Mouse (Mus musculus): ENCODE data around the gene Cenpl. TPM values are rescaled to one million over a fixed set of nuclear protein-coding genes. Genes with fewer than 3 reads are reported as not detected.

Gene Cenpl
- polyA plus RNA-seq, 1 experiment from 2014 or later, result 10.4 TPM

GRCm38 (mm10) chr1:161039741-161040425, 30.6 kb upstream of the Cenpl start:
- peaks cover 19% of the 10 kb centered on the region for H3K4me1 ChIP-seq (ENCODE audit: control insufficient read depth, insufficient read depth, low read depth, low read length)
- H3K9ac ChIP-seq (ENCODE audit: low read depth, low read length), result no peak overlapping the region
- ATAC-seq, result peak; percentile 43
- H3K36me3 ChIP-seq (ENCODE audit: control insufficient read depth, insufficient read depth, low read length), result peaks cover 27% of the 10 kb centered on the region
- H3K27me3 ChIP-seq (replicated peaks; ENCODE audit: control insufficient read depth, insufficient read depth, low read length), result no peaks in the 10 kb centered on the region
- no peak overlapping the region for H3K4me2 ChIP-seq (ENCODE audit: low read length)
- WGBS, result 15% methylated on average over 3 of the region's 3 CpGs
- no peak overlapping the region for H3K4me3 ChIP-seq (ENCODE audit: low read length)
- H3K9me3 ChIP-seq (ENCODE audit: control insufficient read depth, low read length), result no peaks in the 10 kb centered on the region
- peak overlapping the region; percentile 32 for H3K27ac ChIP-seq (ENCODE audit: low read depth, low read length)

GRCm38 (mm10) chr1:161040426-161040770, 30.1 kb upstream of the Cenpl start:
- Histone ChIP-seq H3K9ac (ENCODE audit: low read depth, low read length) (no peak overlapping the region), H3K27ac (ENCODE audit: low read depth, low read length) (peak overlapping the region; percentile 32), H3K36me3 (ENCODE audit: control insufficient read depth, insufficient read depth, low read length) (peaks cover 28% of the 10 kb centered on the region), H3K27me3 (replicated peaks; ENCODE audit: control insufficient read depth, insufficient read depth, low read length) (no peaks in the 10 kb centered on the region), H3K9me3 (ENCODE audit: control insufficient read depth, low read length) (no peaks in the 10 kb centered on the region), H3K4me1 (ENCODE audit: control insufficient read depth, insufficient read depth, low read depth, low read length) (peaks cover 19% of the 10 kb centered on the region), H3K4me2 (ENCODE audit: low read length) (no peak overlapping the region), H3K4me3 (ENCODE audit: low read length) (no peak overlapping the region)
- 70% methylated on average over 1 of the region's 1 CpGs for WGBS
- ATAC-seq, result no peak

GRCm38 (mm10) chr1:161040855-161041254, 29.7 kb upstream of the Cenpl start:
- peaks cover 28% of the 10 kb centered on the region for H3K36me3 ChIP-seq (ENCODE audit: control insufficient read depth, insufficient read depth, low read length)
- H3K4me1 ChIP-seq (ENCODE audit: control insufficient read depth, insufficient read depth, low read depth, low read length), result peaks cover 19% of the 10 kb centered on the region
- no peak overlapping the region for H3K4me2 ChIP-seq (ENCODE audit: low read length)
- H3K27ac ChIP-seq (ENCODE audit: low read depth, low read length), result no peak overlapping the region
- no peak for ATAC-seq
- H3K9ac ChIP-seq (ENCODE audit: low read depth, low read length), result no peak overlapping the region
- no peak overlapping the region for H3K4me3 ChIP-seq (ENCODE audit: low read length)
- H3K9me3 ChIP-seq (ENCODE audit: control insufficient read depth, low read length), result no peaks in the 10 kb centered on the region
- H3K27me3 ChIP-seq (replicated peaks; ENCODE audit: control insufficient read depth, insufficient read depth, low read length), result no peaks in the 10 kb centered on the region

GRCm38 (mm10) chr1:161041261-161042020, 29.1 kb upstream of the Cenpl start:
- no peak overlapping the region for H3K4me2 ChIP-seq (ENCODE audit: low read length)
- H3K9ac ChIP-seq (ENCODE audit: low read depth, low read length), result no peak overlapping the region
- no peak overlapping the region for H3K27ac ChIP-seq (ENCODE audit: low read depth, low read length)
- H3K9me3 ChIP-seq (ENCODE audit: control insufficient read depth, low read length), result no peaks in the 10 kb centered on the region
- no peak overlapping the region for H3K4me3 ChIP-seq (ENCODE audit: low read length)
- H3K36me3 ChIP-seq (ENCODE audit: control insufficient read depth, insufficient read depth, low read length), result peaks cover 31% of the 10 kb centered on the region
- peaks cover 19% of the 10 kb centered on the region for H3K4me1 ChIP-seq (ENCODE audit: control insufficient read depth, insufficient read depth, low read depth, low read length)
- 94% methylated on average over 7 of the region's 7 CpGs for WGBS
- H3K27me3 ChIP-seq (replicated peaks; ENCODE audit: control insufficient read depth, insufficient read depth, low read length), result no peaks in the 10 kb centered on the region
- ATAC-seq, result no peak

- H3K36me3 ChIP-seq (ENCODE audit: control insufficient read depth, insufficient read depth, low read length), result peaks cover 14% of the 10 kb centered on the region
- WGBS, result 93% methylated on average over 3 of the region's 3 CpGs
- no peak for ATAC-seq
Observed at GRCm38 (mm10) chr1:161046972-161047371, 23.5 kb upstream of the Cenpl start.

GRCm38 (mm10) chr1:161057164-161057563, 13.3 kb upstream of the Cenpl start:
- Histone ChIP-seq H3K4me3 (ENCODE audit: low read length) (no peak overlapping the region), H3K4me1 (ENCODE audit: control insufficient read depth, insufficient read depth, low read depth, low read length) (no peaks in the 10 kb centered on the region), H3K4me2 (ENCODE audit: low read length) (no peak overlapping the region), H3K27ac (ENCODE audit: low read depth, low read length) (no peak overlapping the region), H3K36me3 (ENCODE audit: control insufficient read depth, insufficient read depth, low read length) (peaks cover 5% of the 10 kb centered on the region; the same call in 1 of the 2 replicates), H3K9ac (ENCODE audit: low read depth, low read length) (no peak overlapping the region), H3K9me3 (ENCODE audit: control insufficient read depth, low read length) (no peaks in the 10 kb centered on the region), H3K27me3 (replicated peaks; ENCODE audit: control insufficient read depth, insufficient read depth, low read length) (no peaks in the 10 kb centered on the region)
- ATAC-seq, result no peak
- 98% methylated on average over 1 of the region's 1 CpGs for WGBS

More at GRCm38 (mm10) chr1:161046972-161047371, 23.5 kb upstream of the Cenpl start:
- Histone ChIP-seq H3K27ac (ENCODE audit: low read depth, low read length) (no peak overlapping the region), H3K27me3 (replicated peaks; ENCODE audit: control insufficient read depth, insufficient read depth, low read length) (no peaks in the 10 kb centered on the region), H3K9ac (ENCODE audit: low read depth, low read length) (no peak overlapping the region), H3K4me3 (ENCODE audit: low read length) (no peak overlapping the region), H3K4me1 (ENCODE audit: control insufficient read depth, insufficient read depth, low read depth, low read length) (no peaks in the 10 kb centered on the region), H3K4me2 (ENCODE audit: low read length) (no peak overlapping the region), H3K9me3 (ENCODE audit: control insufficient read depth, low read length) (no peaks in the 10 kb centered on the region)

- ATAC-seq, result no peak
- no peaks in the 10 kb centered on the region for H3K4me1 ChIP-seq (ENCODE audit: control insufficient read depth, insufficient read depth, low read depth, low read length)
- H3K9me3 ChIP-seq (ENCODE audit: control insufficient read depth, low read length), result no peaks in the 10 kb centered on the region
- H3K9ac ChIP-seq (ENCODE audit: low read depth, low read length), result no peak overlapping the region
- no peaks in the 10 kb centered on the region for H3K36me3 ChIP-seq (ENCODE audit: control insufficient read depth, insufficient read depth, low read length)
- no peaks in the 10 kb centered on the region for H3K27me3 ChIP-seq (replicated peaks; ENCODE audit: control insufficient read depth, insufficient read depth, low read length)
- 68% methylated on average over 1 of the region's 1 CpGs for WGBS
- no peak overlapping the region for H3K4me2 ChIP-seq (ENCODE audit: low read length)
- H3K4me3 ChIP-seq (ENCODE audit: low read length), result no peak overlapping the region
- no peak overlapping the region for H3K27ac ChIP-seq (ENCODE audit: low read depth, low read length)
Observed at GRCm38 (mm10) chr1:161063351-161063750, 7.2 kb upstream of the Cenpl start.

- 0% methylated on average over 12 of the region's 12 CpGs for WGBS
- no peaks in the 10 kb centered on the region for H3K9me3 ChIP-seq (ENCODE audit: control insufficient read depth, low read length)
Observed at GRCm38 (mm10) chr1:161071272-161071620, 733 bp downstream of the Cenpl start.

GRCm38 (mm10) chr1:161076238-161076637, 5.7 kb downstream of the Cenpl start:
- Histone ChIP-seq H3K9me3 (ENCODE audit: control insufficient read depth, low read length) (no peaks in the 10 kb centered on the region), H3K4me2 (ENCODE audit: low read length) (no peak overlapping the region), H3K9ac (ENCODE audit: low read depth, low read length) (no peak overlapping the region), H3K36me3 (ENCODE audit: control insufficient read depth, insufficient read depth, low read length) (no peaks in the 10 kb centered on the region; the same call in 1 of the 2 replicates), H3K27me3 (replicated peaks; ENCODE audit: control insufficient read depth, insufficient read depth, low read length) (no peaks in the 10 kb centered on the region), H3K4me3 (ENCODE audit: low read length) (no peak overlapping the region), H3K4me1 (ENCODE audit: control insufficient read depth, insufficient read depth, low read depth, low read length) (peaks cover 18% of the 10 kb centered on the region), H3K27ac (ENCODE audit: low read depth, low read length) (no peak overlapping the region)
- WGBS, result 90% methylated on average over 6 of the region's 6 CpGs
- no peak for ATAC-seq

More at GRCm38 (mm10) chr1:161071272-161071620, 733 bp downstream of the Cenpl start:
- H3K4me2 ChIP-seq (ENCODE audit: low read length), result peak overlapping the region; percentile 70
- no peak for ATAC-seq
- peak overlapping the region; percentile 63 for H3K4me3 ChIP-seq (ENCODE audit: low read length)
- no peaks in the 10 kb centered on the region for H3K27me3 ChIP-seq (replicated peaks; ENCODE audit: control insufficient read depth, insufficient read depth, low read length)
- no peaks in the 10 kb centered on the region for H3K36me3 ChIP-seq (ENCODE audit: control insufficient read depth, insufficient read depth, low read length)
- peak overlapping the region; percentile 74 for H3K9ac ChIP-seq (ENCODE audit: low read depth, low read length)
- H3K27ac ChIP-seq (ENCODE audit: low read depth, low read length), result peak overlapping the region; percentile 44
- peaks cover 18% of the 10 kb centered on the region for H3K4me1 ChIP-seq (ENCODE audit: control insufficient read depth, insufficient read depth, low read depth, low read length)
